Mouse (Mus musculus): ENCODE measurements around the gene Dcpp3. TPM values are rescaled to one million over a fixed set of nuclear protein-coding genes. Genes with fewer than 3 reads are reported as not detected.

The Dcpp3 gene
- total and polyA plus RNA-seq, 3 experiments = not detected

DNA sequence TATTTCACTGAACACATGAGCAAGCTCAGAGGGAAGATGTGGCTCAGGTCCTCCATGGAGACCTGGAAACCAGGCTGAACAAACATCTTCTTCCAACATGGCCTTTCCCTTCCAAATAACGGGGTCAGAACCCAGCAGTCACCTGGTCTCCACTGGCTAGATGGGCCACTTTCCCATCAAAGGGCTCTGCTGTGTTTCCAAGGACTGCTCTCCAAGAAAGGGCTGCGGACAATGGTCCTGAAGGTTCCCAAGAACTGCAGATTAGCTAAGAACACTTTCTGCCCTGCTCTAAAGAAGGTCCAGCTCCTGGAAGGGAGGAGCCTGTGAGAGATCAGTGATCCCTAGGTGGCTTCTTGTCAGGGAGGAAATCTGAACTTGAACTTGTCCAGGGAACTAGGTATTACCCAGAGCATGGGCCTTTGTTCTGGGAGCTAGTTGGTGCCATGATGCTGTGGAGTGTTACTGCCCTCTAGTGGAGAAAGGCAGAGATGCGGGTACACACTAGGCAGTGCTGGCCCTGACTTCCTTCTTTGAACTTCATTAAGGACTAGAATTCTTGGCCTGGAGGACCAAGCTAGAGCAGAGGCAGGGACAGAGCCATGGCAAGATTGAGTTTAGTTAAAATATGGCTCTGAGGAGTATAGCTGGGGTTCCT, 43.0 kb downstream of the Dcpp3 start:
- peak; percentile 83 for DNase-seq (ENCODE audit: extremely low read depth)
- Histone ChIP-seq H3K27me3 (replicated peaks) (peaks cover 7% of the 10 kb centered on the region), H3K27ac (ENCODE audit: insufficient read depth, low read depth) (no peak overlapping the region), H3K9ac (ENCODE audit: insufficient read depth, low read depth) (no peak overlapping the region), H3K79me2 (replicated peaks; ENCODE audit: control insufficient read depth, extremely low read depth, insufficient read depth, poor library complexity, severe bottlenecking) (no peaks in the 10 kb centered on the region), H3K4me3 (replicated peaks in 1 of 3; ENCODE audit: low read depth in 2 of 3, low read length in 2 of 3, poor library complexity in 1 of 3) (no peak overlapping the region), H3K36me3 (replicated peaks in 1 of 2; ENCODE audit: control insufficient read depth in 1 of 2, insufficient read depth in 1 of 2, low read length in 1 of 2) (no peaks in the 10 kb centered on the region), H3K4me2 (ENCODE audit: insufficient read depth, low read depth, poor library complexity, severe bottlenecking) (no peak overlapping the region), H3K4me1 (ENCODE audit: control insufficient read depth in 1 of 2, insufficient read depth in 2 of 2) (peaks cover 0 to 5% of the 10 kb centered on the region in 2 experiments; a peak in 1 of 4 replicates), H3K9me3 (replicated peaks; ENCODE audit: low read length) (no peaks in the 10 kb centered on the region)
- dilution Hi-C loops (cut with MboI; ENCODE audit: extremely low pct_ligation_motif_present, extremely low pct_unique_long_range_greater_than_20kb, low sequenced_read_pairs) (no loop called here), in situ Hi-C loops (cut with MboI; ENCODE audit: low pct_ligation_motif_present, low pct_unique_long_range_greater_than_20kb, low sequenced_read_pairs) (loop anchor here (10.0 kb wide), 3 partner anchors 95 to 295 kb away; partner anchors contain the start of genes Bicdl2, Flywch1 and Prss21)
- TF ChIP-seq RAD21 (IDR thresholded peaks at IDR 0.05; ENCODE audit: low read depth, low read length) = peak; percentile 99
- TF ChIP-seq GABPA (IDR thresholded peaks at IDR 0.05; ENCODE audit: insufficient replicate concordance, low read depth, low read length) = no peak
- no peak for TF ChIP-seq BHLHE40 (IDR thresholded peaks at IDR 0.05; ENCODE audit: low read depth, low read length)
- peak; percentile 97 for TF ChIP-seq CTCF (conservative IDR thresholded peaks at IDR 0.05 in 1 of 2, IDR thresholded peaks at IDR 0.05 in 1 of 2; ENCODE audit: low read depth in 2 of 2, low read length in 2 of 2)
- TF ChIP-seq MEF2A (IDR thresholded peaks at IDR 0.05; ENCODE audit: borderline replicate concordance, low read depth, low read length) = no peak
- TF ChIP-seq NELFE (IDR thresholded peaks at IDR 0.05; ENCODE audit: low read depth, low read length) = no peak
- TF ChIP-seq SMC3 (IDR thresholded peaks at IDR 0.05; ENCODE audit: low read depth, low read length) = peak; percentile 95
- TF ChIP-seq ELF1 (IDR thresholded peaks at IDR 0.05; ENCODE audit: low read depth, low read length) = peak; percentile 52
- no peak for TF ChIP-seq TBP (conservative IDR thresholded peaks at IDR 0.05; ENCODE audit: low read depth, low read length)
- TF ChIP-seq HCFC1 (IDR thresholded peaks at IDR 0.05; ENCODE audit: low read depth, low read length) = no peak
- TF ChIP-seq ZC3H11A (IDR thresholded peaks at IDR 0.05; ENCODE audit: low read depth, low read length) = peak; percentile 55

DNA sequence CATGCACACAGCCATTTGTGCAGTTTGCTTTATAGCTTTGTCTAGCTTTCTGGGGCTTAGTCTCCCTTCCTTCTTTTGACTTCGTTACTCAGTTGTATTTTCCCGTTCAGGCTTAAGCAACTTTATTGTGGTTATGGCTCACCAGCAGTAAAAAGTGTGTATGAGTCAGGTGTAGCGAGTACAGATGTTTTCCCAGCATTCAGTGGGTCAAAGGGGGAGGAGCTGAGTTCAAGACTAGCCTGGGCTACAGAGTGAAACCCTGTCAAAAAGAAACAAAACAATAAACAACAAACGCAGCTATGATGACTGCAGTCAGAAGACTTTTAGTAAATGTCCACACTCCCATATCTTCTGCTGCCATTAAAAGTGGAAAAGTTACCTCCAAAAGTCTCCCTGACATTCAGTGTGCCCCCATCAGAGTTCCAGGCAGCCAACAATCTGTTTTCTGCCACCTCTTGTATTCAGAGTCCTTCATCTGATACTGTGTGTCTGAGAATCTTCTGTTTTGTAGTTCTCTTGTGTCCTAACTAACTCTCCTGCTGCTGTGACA, 44.4 kb downstream of the Dcpp3 start:
- H3K4me1 ChIP-seq (ENCODE audit: control insufficient read depth in 1 of 2, insufficient read depth in 2 of 2) = peaks cover 10 to 19% of the 10 kb centered on the region in 2 experiments
- H3K9ac ChIP-seq (ENCODE audit: insufficient read depth, low read depth) = no peak overlapping the region
- TF ChIP-seq ZC3H11A (IDR thresholded peaks at IDR 0.05; ENCODE audit: low read depth, low read length) (no peak), MAFK (IDR thresholded peaks at IDR 0.05; ENCODE audit: insufficient replicate concordance, low read length) (no peak), CTCF (conservative IDR thresholded peaks at IDR 0.05 in 1 of 2, IDR thresholded peaks at IDR 0.05 in 1 of 2; ENCODE audit: low read depth in 2 of 2, low read length in 2 of 2) (no peak), MAX (IDR thresholded peaks at IDR 0.05; ENCODE audit: low read length) (no peak), SIN3A (IDR thresholded peaks at IDR 0.05; ENCODE audit: low read length) (no peak), MYC (IDR thresholded peaks at IDR 0.05; ENCODE audit: low read depth, low read length) (no peak), E2F4 (IDR thresholded peaks at IDR 0.05; ENCODE audit: insufficient replicate concordance, low read depth, low read length) (no peak), EP300 (IDR thresholded peaks at IDR 0.05; ENCODE audit: low read length) (no peak), RAD21 (IDR thresholded peaks at IDR 0.05; ENCODE audit: low read depth, low read length) (no peak), IRF4 (IDR thresholded peaks at IDR 0.05; ENCODE audit: low read depth, low read length) (no peak)
- H3K4me2 ChIP-seq (ENCODE audit: insufficient read depth, low read depth, poor library complexity, severe bottlenecking) = no peak overlapping the region
- dilution Hi-C loops (cut with MboI; ENCODE audit: extremely low pct_ligation_motif_present, extremely low pct_unique_long_range_greater_than_20kb, low sequenced_read_pairs) (no loop called here), in situ Hi-C loops (cut with MboI; ENCODE audit: low pct_ligation_motif_present, low pct_unique_long_range_greater_than_20kb, low sequenced_read_pairs) (loop anchor here (10.0 kb wide), 3 partner anchors 97 to 297 kb away; partner anchors contain the start of genes Bicdl2, Flywch1 and Prss21)
- no peaks in the 10 kb centered on the region for H3K79me2 ChIP-seq (replicated peaks; ENCODE audit: control insufficient read depth, extremely low read depth, insufficient read depth, poor library complexity, severe bottlenecking)
- no peak overlapping the region for H3K27ac ChIP-seq (ENCODE audit: insufficient read depth, low read depth)
- DNase-seq (ENCODE audit: extremely low read depth) = no peak
- no peaks in the 10 kb centered on the region for H3K36me3 ChIP-seq (replicated peaks in 1 of 2; ENCODE audit: control insufficient read depth in 1 of 2, insufficient read depth in 1 of 2, low read length in 1 of 2)
- H3K4me3 ChIP-seq (replicated peaks in 1 of 3; ENCODE audit: low read depth in 2 of 3, low read length in 2 of 3, poor library complexity in 1 of 3) = no peak overlapping the region
- no peaks in the 10 kb centered on the region for H3K27me3 ChIP-seq (replicated peaks)
- no peaks in the 10 kb centered on the region for H3K9me3 ChIP-seq (replicated peaks; ENCODE audit: low read length)

Measured in CH12.LX (cell line).